Mouse (Mus musculus) cerebellum, adult 2 months (tissue): Measurements from ENCODE around the gene Nav3. TPM values are rescaled to one million over a fixed set of nuclear protein-coding genes. Genes with fewer than 3 reads are reported as not detected.
"Not testable (repeated sequence)": the region's sequence is repeated elsewhere in the genome, so short reads cannot be mapped to it uniquely, and the experiment has no call there.

Experiments used
- DNase-seq, 2 experiments: peaks; one replicate each; pipeline ENCODE4 v3.0.0; 2021
- H3K27ac ChIP-seq: fragments of 200-500 bp; 2 replicates; pipeline ENCODE4 v1.5.1; 2012; ENCODE audit warnings: low read length, control low read depth, inconsistent platforms; ENCODE audit not compliant: insufficient read depth
- H3K27me3 ChIP-seq: fragments of 200-500 bp; 2 replicates; pipeline ENCODE4 v1.6.1; 2012; ENCODE audit warnings: inconsistent platforms, mild to moderate bottlenecking, low read length, moderate library complexity; ENCODE audit not compliant: control insufficient read depth, insufficient read depth
- H3K4me1 ChIP-seq: fragments of 200-500 bp; 2 replicates; pipeline ENCODE4 v1.6.1; 2011; ENCODE audit warnings: low read length; ENCODE audit not compliant: control insufficient read depth, insufficient read depth
- H3K4me3 ChIP-seq: fragments of 200-500 bp; replicated peaks from 2 replicates; pipeline ENCODE3; 2011; ENCODE audit warnings: mild to moderate bottlenecking, low read depth, low read length, control low read depth; ENCODE audit not compliant: insufficient read depth
- CTCF ChIP-seq: fragments of 200-500 bp; IDR thresholded peaks from 2 replicates; pipeline ENCODE4 v1.5.1; 2011; ENCODE audit warnings: low read depth, mild to moderate bottlenecking, control low read depth, low read length, moderate library complexity, borderline replicate concordance; ENCODE audit not compliant: insufficient read depth
- POLR2A ChIP-seq: fragments of 200-500 bp; IDR thresholded peaks from 2 replicates; pipeline ENCODE4 v1.6.1; 2011; ENCODE audit warnings: low read length, control low read depth, borderline replicate concordance; ENCODE audit not compliant: insufficient read depth
- WGBS: fragments of 180-500 bp; shearing (Covaris S2); methylation state at CpG from one replicate; pipeline ENCODE4 v1.1.7; 2018; 5-methylcytosine and 5-hydroxymethylcytosine counted together
- polyA plus RNA-seq: library from polyadenylated mRNA; depleted of rRNA; stranded (reverse); fragments of >200 nt; gene quantifications from 2 replicates; pipeline ENCODE4 v1.2.3, GENCODE M21; 2012

Gene Nav3
- polyA plus RNA-seq, 1 experiment: 10.6 TPM

GRCm38 (mm10) chr10:110413281-110413897 is 42.6 kb downstream of the Nav3 start:
- Histone ChIP-seq H3K4me3 (no peak overlapping the region), H3K27me3 (no peaks in the 10 kb centered on the region), H3K4me1 (peaks cover 10% of the 10 kb centered on the region), H3K27ac (no peak overlapping the region)
- WGBS: 85% methylated on average over 11 of the region's 11 CpGs
- no peak for DNase-seq
- no peak for TF ChIP-seq POLR2A
- no peak for TF ChIP-seq CTCF

GRCm38 (mm10) chr10:110402950-110403349 is 53.1 kb downstream of the Nav3 start:
- no peaks in the 10 kb centered on the region for H3K4me1 ChIP-seq
- H3K27me3 ChIP-seq: no peaks in the 10 kb centered on the region
- no peak for DNase-seq
- 93% methylated on average over 2 of the region's 2 CpGs for WGBS
- no peak overlapping the region for H3K27ac ChIP-seq
- TF ChIP-seq POLR2A (no peak), CTCF (no peak)
- no peak overlapping the region for H3K4me3 ChIP-seq

- H3K27ac ChIP-seq: no peak overlapping the region
- no peak overlapping the region for H3K4me3 ChIP-seq
- TF ChIP-seq POLR2A (no peak), CTCF (no peak)
Measured at GRCm38 (mm10) chr10:110400642-110401041, 55.4 kb downstream of the Nav3 start.

GRCm38 (mm10) chr10:110398643-110399042 is 57.4 kb downstream of the Nav3 start:
- Histone ChIP-seq H3K27me3 (no peaks in the 10 kb centered on the region), H3K4me3 (no peak overlapping the region), H3K4me1 (no peaks in the 10 kb centered on the region), H3K27ac (no peak overlapping the region)
- WGBS: 80% methylated on average over 3 of the region's 3 CpGs
- no peak for DNase-seq
- TF ChIP-seq POLR2A (no peak), CTCF (no peak)

More at GRCm38 (mm10) chr10:110400642-110401041, 55.4 kb downstream of the Nav3 start:
- no peaks in the 10 kb centered on the region for H3K4me1 ChIP-seq
- H3K27me3 ChIP-seq: no peaks in the 10 kb centered on the region
- 54% methylated on average over 6 of the region's 6 CpGs for WGBS
- peak in 1 of 2 experiments; percentile 8 for DNase-seq

- Histone ChIP-seq H3K27ac (no peak overlapping the region), H3K27me3 (no peaks in the 10 kb centered on the region), H3K4me3 (no peak overlapping the region), H3K4me1 (no peaks in the 10 kb centered on the region)
- TF ChIP-seq POLR2A (no peak), CTCF (no peak)
- DNase-seq: no peak
- WGBS: 95% methylated on average over 6 of the region's 6 CpGs
Measured at GRCm38 (mm10) chr10:110386476-110387197, 69.4 kb downstream of the Nav3 start.

GRCm38 (mm10) chr10:110383506-110384229 is 72.3 kb downstream of the Nav3 start:
- not testable (repeated sequence) for H3K4me1 ChIP-seq, H3K27me3 ChIP-seq, DNase-seq, H3K27ac ChIP-seq, H3K4me3 ChIP-seq
- WGBS: 76% methylated on average over 5 of the region's 5 CpGs

- Histone ChIP-seq H3K4me3 (no peak overlapping the region), H3K27ac (no peak overlapping the region), H3K4me1 (no peaks in the 10 kb centered on the region), H3K27me3 (no peaks in the 10 kb centered on the region)
- DNase-seq: no peak
- no peak for TF ChIP-seq CTCF
- no peak for TF ChIP-seq POLR2A
- WGBS: 40% methylated on average over 2 of the region's 2 CpGs
Measured at GRCm38 (mm10) chr10:110380792-110381191, 75.2 kb downstream of the Nav3 start.
